Mouse (Mus musculus) embryonic stem cell, embryonic (primary cell): ENCODE data around the gene Mrpl43.

Experiments
- CTCF ChIA-PET, 4 experiments: fragments of 300-600 bp in 2 of 4; fragments of 350-600 bp in 2 of 4; sonication (Branson Sonifier 250); formaldehyde crosslinking; loops; one replicate each; lab custom pipeline; 2022; ENCODE audit warnings: inconsistent platforms in 2 of 4; lab: Charles Lee
- POLR2A ChIA-PET, 4 experiments: fragments of 300-600 bp in 2 of 4; fragments of 350-600 bp in 2 of 4; sonication (Branson Sonifier 250); formaldehyde crosslinking; loops; one replicate each; lab custom pipeline; 2022; ENCODE audit warnings: antibody characterized with exemption in 4 of 4, inconsistent platforms in 1 of 4; lab: Charles Lee

Gene Mrpl43

DNA sequence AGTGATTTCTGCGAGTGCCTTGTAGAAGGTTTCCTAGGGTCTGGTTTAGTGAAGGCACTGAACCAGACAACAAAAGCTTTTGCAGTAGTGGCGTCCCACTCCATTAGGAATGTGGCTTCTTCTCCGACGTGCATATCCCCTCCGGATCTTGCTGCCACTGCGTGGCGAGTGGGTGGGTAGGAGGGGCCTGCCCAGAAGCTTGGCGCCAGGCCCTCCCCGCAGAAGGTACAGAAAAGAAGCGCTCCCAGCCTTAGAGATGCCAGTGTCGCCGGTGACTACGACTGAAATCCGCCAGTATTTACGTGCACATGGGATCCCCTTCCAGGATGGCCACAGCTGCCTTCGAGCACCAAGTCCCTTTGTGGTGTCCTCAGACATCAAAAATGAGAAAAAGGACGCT lies 779 bp upstream of the Mrpl43 start:
- POLR2A ChIA-PET = interaction anchor here in 3 of 4 experiments (0.7 to 8.6 kb wide), 31 partner anchors 9 to 163 kb away, joined by 3 to 141 read pairs (median 4); partner anchors contain the start of genes Lzts2 (in 2 of the 3), Pdzd7 (in 2 of the 3), Sema4g (in 2 of the 3) and Sfxn3 (in 2 of the 3)
- CTCF ChIA-PET = interaction anchor here in 3 of 4 experiments (1.2 to 16.7 kb wide), 7 partner anchors 10 to 40 kb away, joined by 3 to 523 read pairs (median 10); partner anchors contain the start of genes Sema4g (in 1 of the 3) and Sfxn3 (in 1 of the 3)

DNA sequence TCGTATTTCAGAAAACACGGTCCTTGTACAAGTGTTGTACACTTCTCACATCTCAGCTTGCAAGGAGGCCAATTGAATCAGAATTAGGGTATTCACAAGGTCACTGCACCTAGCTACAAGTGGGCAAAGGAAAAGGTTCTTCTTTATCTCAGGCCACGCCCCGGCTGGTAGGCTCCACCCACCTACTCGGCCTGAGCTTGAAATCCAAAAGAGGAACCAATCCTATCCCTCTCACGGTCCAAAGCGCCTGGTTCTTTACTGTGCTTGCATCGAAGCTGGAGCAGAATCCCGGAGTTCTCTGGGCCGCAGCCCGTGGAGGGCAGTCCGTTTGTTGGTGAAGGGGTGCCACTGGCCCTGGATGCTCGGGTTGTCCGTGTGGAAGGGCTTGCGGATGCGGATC lies 798 bp downstream of the Mrpl43 start, which contains the start of gene Twnk:
Gene Twnk (plus strand): TSS at position 220 of the 400 bp plus-strand sequence.
- CTCF ChIA-PET = interaction anchor here (0.7 to 16.7 kb wide), 15 partner anchors 10 to 443 kb away, joined by 3 to 523 read pairs (median 6); partner anchors contain the start of genes Hif1an (in 1 of the 4), Kazald1 (in 1 of the 4), Lzts2 (in 1 of the 4) and Sema4g (in 1 of the 4)
- POLR2A ChIA-PET = interaction anchor here (0.5 to 8.6 kb wide), 54 partner anchors 8 to 1522 kb away, joined by 3 to 141 read pairs (median 4); partner anchors contain the start of genes Lzts2 (in 4 of the 4), Kazald1 (in 3 of the 4), Pdzd7 (in 2 of the 4) and Sema4g (in 2 of the 4)

DNA sequence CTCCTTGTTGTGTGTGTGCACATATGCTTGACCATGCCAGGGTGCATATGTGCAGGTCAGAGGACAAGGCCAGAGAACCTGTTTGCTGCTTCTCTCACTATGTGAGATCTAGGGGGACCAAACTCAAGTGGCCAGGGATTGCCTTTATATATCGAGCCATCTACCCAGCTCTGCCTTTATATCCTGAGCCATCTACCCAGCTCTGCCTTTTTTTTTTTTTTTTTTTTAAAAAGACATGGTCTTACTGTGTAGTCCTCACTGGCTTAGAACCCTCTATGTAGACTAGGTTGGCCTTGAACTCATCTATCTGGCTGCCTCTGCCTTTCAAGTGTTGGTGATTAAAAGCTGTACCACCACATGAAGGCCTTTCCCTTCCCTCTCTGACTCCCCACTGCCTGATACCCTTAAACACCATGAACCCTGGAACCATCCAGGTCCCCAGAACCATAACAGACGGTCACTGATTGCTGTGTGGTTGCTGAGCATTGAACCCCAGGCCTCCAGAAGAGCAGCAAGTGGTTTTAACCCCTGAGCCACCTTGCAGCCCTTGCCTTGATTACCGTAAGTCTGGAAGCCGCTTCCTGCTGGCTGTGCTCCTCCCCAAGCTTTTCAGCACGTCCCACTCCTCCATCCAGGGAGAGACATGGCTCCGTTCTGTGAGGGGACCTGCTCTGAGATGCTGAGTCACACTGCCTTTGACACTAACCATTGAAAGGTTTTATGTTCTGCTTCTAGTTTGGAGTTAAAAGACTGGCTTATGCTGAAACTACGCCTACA lies 2.3 kb downstream of the Mrpl43 start:
- ChIA-PET POLR2A (interaction anchor here in 3 of 4 experiments (0.6 to 8.6 kb wide), 11 partner anchors 10 to 715 kb away, joined by 3 to 141 read pairs (median 3); partner anchors contain the start of gene Lzts2 (in 2 of the 3)), CTCF (interaction anchor here in 3 of 4 experiments (0.6 to 16.7 kb wide), 8 partner anchors 8 to 1169 kb away, joined by 3 to 523 read pairs (median 4); no protein-coding TSS in a partner anchor)

DNA sequence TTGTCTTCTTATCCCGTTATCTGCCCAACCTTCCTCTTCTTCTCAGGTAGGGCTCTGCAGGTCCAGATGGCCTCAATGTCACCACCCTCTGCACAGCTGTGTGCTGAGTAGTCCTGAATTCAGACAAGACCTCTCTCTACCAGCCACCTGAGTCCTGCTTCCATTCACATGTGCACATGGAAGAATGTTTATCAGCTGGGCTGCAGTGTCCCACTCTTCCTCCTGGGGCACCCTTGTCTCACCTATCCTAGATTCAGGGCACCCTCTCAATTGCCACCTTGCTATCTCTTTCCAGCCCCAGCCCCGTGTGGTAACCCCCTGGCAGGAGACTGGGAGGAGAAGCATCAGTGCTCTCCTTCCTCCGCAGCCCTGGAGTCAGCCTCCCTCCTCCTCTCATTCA lies 3.9 kb downstream of the Mrpl43 start:
- POLR2A ChIA-PET = interaction anchor here (0.5 to 8.6 kb wide), 7 partner anchors 13 to 1044 kb away, joined by 3 to 141 read pairs (median 9); partner anchors contain the start of gene Lzts2 (in 2 of the 4)
- CTCF ChIA-PET = interaction anchor here in 3 of 4 experiments (0.5 to 3.3 kb wide), 5 partner anchors 13 to 1508 kb away, joined by 3 to 18 read pairs (median 5); partner anchors contain the start of gene Sema4g (in 1 of the 3)

DNA sequence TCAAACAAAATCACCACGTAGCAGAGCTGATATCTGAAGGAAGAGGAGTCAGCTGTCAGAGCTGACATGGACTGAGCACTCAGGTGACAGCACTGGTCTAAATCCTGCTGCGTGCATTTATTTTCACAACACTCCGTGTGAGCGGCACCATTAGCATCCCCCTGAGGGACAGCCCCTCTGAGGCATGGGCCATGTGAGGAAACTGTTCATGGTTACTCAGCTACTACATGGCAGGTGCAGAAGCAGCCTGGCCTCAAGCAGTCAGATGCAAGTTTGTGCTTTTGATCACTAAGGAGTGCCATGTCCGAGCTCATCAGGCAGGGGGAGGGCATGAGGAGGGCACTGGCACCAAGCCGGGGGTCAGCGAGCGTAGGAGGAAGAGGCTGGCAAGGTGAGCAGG lies 6.6 kb downstream of the Mrpl43 start:
- POLR2A ChIA-PET = interaction anchor here in 1 of 4 experiments (0.9 to 8.6 kb wide), 3 partner anchors 13 to 69 kb away, joined by 3 to 141 read pairs (median 4); partner anchors contain the start of genes Lzts2 and Slf2

DNA sequence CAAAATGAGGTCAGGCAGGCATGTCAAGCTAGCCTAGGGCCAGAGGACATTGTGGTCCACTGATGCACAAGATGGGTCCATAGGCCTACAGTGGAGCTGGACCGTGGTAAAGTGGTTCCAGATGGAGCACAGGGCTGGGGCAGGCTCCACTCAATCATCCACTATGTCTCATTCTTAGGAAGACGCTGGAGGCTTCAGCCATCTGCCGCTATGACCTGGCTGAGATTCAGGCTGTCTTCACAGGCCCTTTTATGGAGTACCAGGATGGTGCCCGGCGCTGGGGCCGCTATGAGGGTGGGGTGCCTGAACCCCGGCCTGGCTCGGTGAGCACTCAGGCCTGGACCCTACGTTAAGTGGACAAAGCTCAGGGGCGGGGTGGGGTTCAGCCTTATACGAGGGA lies 8.5 kb downstream of the Mrpl43 start:
- ChIA-PET CTCF (interaction anchor here in 3 of 4 experiments (0.6 to 1.4 kb wide), 4 partner anchors 34 to 62 kb away, joined by 3 to 5 read pairs (median 4); no protein-coding TSS in a partner anchor), POLR2A (interaction anchor here in 2 of 4 experiments (1.2 to 1.6 kb wide), 4 partner anchors 9 to 67 kb away, joined by 3 to 4 read pairs (median 3); partner anchors contain the start of genes Mrpl43 (in 1 of the 2) and Slf2 (in 1 of the 2))

More for the DNA sequence above, 6.6 kb downstream of the Mrpl43 start:
- CTCF ChIA-PET = interaction anchor here in 2 of 4 experiments (0.6 to 2.8 kb wide), 3 partner anchors 31 to 279 kb away, joined by 4 to 14 read pairs (median 7); no protein-coding TSS in a partner anchor

DNA sequence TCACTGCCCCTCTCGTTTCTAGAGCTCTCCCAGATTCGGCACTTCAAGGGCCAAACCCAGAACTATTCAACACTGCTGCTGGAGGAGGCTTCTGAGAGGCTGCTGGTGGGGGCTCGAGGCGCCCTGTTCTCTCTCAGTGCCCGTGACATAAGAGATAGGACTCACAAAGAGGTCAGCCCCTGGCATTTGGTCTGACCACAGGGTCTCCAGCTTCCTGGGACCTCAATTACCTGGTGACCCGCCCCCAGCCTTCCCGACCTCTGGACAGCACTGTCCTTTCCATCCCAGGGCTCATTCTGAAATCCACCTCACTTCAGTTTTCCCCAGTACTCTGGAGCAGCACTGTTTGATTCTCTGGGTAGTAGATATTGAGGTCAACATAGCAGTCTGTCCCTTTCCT lies 13.5 kb downstream of the Mrpl43 start:
- POLR2A ChIA-PET = interaction anchor here in 2 of 4 experiments (0.8 to 6.5 kb wide), 10 partner anchors 9 to 61 kb away, joined by 3 to 63 read pairs (median 6); partner anchors contain the start of genes Twnk (in 2 of the 2) and Mrpl43 (in 1 of the 2)
- CTCF ChIA-PET = interaction anchor here in 3 of 4 experiments (0.6 to 4.7 kb wide), 4 partner anchors 11 to 64 kb away, joined by 3 to 28 read pairs (median 6); no protein-coding TSS in a partner anchor

DNA sequence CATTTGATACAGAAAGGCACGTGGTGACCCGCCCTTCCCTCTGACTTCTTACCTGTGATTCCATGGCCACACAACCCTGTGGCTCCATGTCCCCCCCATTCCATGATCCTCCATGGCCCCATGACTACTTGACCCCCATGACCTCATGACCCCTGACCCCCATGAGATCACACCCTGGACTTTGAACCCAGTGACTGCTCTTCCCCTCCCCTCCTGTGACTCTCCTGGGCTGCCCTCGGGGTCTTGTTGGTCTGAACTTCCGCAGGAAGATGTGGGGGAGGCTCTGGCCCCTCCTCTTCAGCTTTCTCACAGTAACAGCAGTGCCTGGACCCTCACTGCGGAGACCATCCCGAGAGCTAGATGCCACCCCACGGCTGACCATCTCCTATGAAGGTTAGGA lies 14.0 kb downstream of the Mrpl43 start:
- ChIA-PET POLR2A (interaction anchor here in 3 of 4 experiments (0.6 to 6.5 kb wide), 12 partner anchors 9 to 61 kb away, joined by 3 to 63 read pairs (median 5); partner anchors contain the start of genes Twnk (in 3 of the 3), Mrpl43 (in 2 of the 3) and Lzts2 (in 1 of the 3)), CTCF (interaction anchor here in 3 of 4 experiments (0.5 to 4.7 kb wide), 8 partner anchors 11 to 106 kb away, joined by 3 to 28 read pairs (median 4); partner anchors contain the start of gene Kazald1 (in 1 of the 3))

DNA sequence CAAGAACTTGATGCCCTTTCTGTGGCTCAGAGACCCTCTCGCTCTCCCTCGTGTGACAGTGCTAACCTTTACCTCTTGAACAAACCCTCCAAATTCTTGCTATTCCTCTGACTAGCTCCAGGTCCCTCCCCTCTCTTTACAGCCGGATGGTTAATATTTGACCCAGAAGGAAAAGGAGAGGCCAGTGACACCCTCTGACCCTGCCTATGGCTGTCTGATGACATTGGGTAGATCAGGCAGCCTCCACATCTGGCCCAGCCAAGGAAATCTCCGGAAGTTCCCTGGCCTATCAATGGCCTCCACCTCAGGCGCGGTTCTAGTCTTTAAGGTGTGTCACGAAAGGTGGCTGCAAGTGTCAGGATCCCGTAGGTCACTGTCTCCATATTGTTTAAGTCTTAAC lies 15.2 kb downstream of the Mrpl43 start:
- CTCF ChIA-PET = interaction anchor here in 2 of 4 experiments (1.0 to 4.7 kb wide), 4 partner anchors 21 to 84 kb away, joined by 3 to 28 read pairs (median 6); partner anchors contain the start of gene Kazald1 (in 1 of the 2)
- POLR2A ChIA-PET = interaction anchor here (0.5 to 6.5 kb wide), 13 partner anchors 8 to 329 kb away, joined by 3 to 63 read pairs (median 4); partner anchors contain the start of genes Twnk (in 3 of the 4), Mrpl43 (in 2 of the 4) and Lzts2 (in 1 of the 4)

DNA sequence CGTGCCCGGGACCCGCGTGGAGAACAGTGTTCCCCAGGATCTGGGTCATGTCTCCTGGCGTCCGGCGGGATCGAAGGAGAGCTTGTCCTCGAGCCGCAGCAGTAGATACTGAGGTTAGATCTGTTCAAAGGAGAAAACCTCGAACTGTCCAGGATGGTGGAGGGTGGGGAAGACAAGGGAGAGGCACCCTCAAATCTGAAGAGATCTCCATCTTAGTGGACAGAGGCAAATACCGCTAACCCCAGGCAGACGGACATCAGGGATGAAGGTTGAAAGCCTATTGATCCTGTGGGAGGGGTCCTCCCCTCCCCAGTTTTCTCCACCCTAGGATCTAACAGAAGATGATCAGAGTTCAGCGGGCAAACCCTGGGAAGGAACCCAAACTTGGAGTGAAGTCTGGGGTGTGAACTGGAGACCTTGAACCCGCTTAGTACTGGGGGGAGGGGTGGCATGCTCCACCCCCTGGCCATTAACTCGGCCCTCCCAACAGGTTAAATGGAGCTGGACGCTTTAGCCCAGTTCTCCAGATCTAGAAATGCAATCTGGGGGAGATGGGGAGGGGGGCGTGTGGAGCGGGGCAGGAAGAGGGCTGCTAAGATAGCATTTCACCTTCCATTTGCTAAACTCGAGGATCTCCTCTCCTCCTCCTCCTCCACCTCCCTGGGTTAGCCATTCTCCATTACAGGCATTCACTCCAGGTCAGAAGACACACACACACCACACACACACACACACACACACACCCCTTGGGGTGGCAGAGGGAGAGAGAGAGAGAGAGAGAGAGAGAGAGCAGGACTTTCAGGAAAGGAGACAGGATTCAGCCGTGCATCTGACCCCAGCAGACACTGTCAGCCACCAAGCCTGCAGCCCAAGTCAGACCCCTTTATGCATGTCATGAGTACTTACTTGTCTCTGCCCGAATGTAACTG lies 16.4 kb downstream of the Mrpl43 start:
- CTCF ChIA-PET = interaction anchor here in 3 of 4 experiments (0.6 to 4.7 kb wide), 12 partner anchors 9 to 1255 kb away, joined by 3 to 28 read pairs (median 4); partner anchors contain the start of gene Mrpl43 (in 1 of the 3)
- POLR2A ChIA-PET = interaction anchor here in 3 of 4 experiments (0.6 to 6.4 kb wide), 12 partner anchors 12 to 505 kb away, joined by 3 to 29 read pairs (median 4); partner anchors contain the start of genes Mrpl43 (in 2 of the 3), Twnk (in 2 of the 3) and Slf2 (in 1 of the 3)

DNA sequence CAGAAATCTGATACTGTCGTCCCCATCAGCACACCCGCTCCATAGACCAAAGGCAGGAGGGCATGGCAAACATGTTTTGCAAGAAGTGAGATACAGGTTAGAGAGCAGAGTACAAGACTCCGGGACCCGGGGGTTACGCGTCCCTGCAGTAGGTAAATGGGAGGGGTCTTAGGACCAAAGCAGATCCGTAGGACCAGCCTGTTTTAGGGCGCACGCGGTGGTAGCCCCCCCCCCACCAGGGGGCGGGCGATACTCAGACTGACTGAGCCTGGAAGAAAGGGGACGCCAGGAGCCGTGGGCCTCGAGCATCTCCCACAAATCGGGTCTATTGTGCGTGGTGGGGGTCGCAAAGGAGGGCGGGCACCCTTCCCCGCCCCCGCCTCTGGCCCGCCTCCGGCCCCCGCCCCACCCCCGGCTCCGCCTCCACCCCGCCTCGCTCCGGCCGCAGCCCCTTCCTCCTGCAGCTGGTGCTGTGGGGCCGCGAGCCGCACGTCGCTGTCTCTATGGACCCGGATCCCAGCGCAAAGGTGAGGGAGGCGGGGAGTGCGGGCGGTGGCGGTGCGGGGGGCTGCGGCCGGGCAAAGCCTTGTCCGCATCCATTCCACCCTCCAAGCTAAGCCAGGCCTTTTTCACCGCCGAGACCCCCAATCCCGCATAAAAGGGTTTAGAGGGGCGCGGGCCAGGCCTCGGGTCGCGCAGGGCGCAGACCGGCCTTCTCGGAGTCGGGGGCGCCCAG lies 17.2 kb downstream of the Mrpl43 start, which contains the start of gene Sema4g:
Gene Sema4g (plus strand): TSS at position 271 of the 736 bp plus-strand sequence.
- POLR2A ChIA-PET = interaction anchor here in 3 of 4 experiments (0.6 to 6.4 kb wide), 14 partner anchors 13 to 504 kb away, joined by 3 to 29 read pairs (median 4); partner anchors contain the start of genes Mrpl43 (in 2 of the 3), Twnk (in 2 of the 3) and Slf2 (in 1 of the 3)

DNA sequence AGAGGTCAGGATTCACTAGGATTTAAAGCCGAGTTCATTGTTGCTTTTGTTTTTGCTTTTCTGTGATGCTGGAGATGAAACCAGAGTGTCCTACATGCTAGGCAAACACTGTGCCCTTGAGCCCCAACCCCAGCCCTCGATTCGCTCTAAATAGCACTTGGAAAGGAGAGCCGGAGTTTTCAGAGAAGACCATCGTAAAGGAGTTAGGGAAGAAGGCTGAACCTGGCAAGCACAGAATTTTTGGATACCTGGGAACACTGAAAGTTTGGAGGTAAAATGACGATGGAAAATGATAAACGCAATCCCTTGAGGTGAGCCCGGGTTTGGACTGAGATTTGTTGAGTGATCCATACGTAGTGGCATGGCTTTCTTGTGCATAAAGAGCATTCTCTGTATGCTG lies 17.9 kb downstream of the Mrpl43 start:
- POLR2A ChIA-PET = interaction anchor here in 2 of 4 experiments (0.9 to 6.4 kb wide), 7 partner anchors 18 to 53 kb away, joined by 3 to 29 read pairs (median 5); partner anchors contain the start of genes Mrpl43 (in 2 of the 2) and Twnk (in 2 of the 2)
- CTCF ChIA-PET = interaction anchor here in 3 of 4 experiments (0.7 to 4.7 kb wide), 7 partner anchors 14 to 43 kb away, joined by 3 to 28 read pairs (median 5); partner anchors contain the start of genes Mrpl43 (in 2 of the 3) and Twnk (in 1 of the 3)

More for the DNA sequence above, 17.2 kb downstream of the Mrpl43 start, which contains the start of gene Sema4g:
- CTCF ChIA-PET = interaction anchor here (0.6 to 4.7 kb wide), 14 partner anchors 8 to 1256 kb away, joined by 3 to 28 read pairs (median 4); partner anchors contain the start of genes Mrpl43 (in 2 of the 4) and Twnk (in 1 of the 4)

DNA sequence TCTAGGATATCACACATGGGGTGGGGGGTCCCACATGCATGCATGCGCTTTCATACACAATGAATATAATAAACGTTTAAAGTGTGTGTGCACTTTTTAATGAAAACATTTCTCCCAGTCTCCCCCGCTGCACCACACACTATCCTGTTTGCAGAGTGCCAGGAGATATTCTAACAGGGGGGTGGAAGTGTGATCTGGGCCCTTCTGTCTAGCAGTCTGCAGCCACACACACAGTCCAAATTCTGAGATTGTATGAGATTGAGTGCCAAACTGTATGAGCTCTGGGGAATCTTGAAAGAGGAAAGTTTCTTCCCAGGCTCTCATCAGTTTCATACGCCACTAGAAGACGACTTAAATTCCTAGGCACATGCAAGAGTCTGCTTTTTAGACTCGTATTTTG lies 18.4 kb downstream of the Mrpl43 start:
- ChIA-PET CTCF (interaction anchor here in 3 of 4 experiments (1.8 to 3.5 kb wide), 3 partner anchors 42 to 43 kb away, joined by 5 to 19 read pairs (median 11); no protein-coding TSS in a partner anchor), POLR2A (interaction anchor here in 2 of 4 experiments (1.1 to 6.4 kb wide), 6 partner anchors 12 to 53 kb away, joined by 3 to 29 read pairs (median 8); partner anchors contain the start of genes Lzts2 (in 1 of the 2), Mrpl43 (in 1 of the 2) and Twnk (in 1 of the 2))

DNA sequence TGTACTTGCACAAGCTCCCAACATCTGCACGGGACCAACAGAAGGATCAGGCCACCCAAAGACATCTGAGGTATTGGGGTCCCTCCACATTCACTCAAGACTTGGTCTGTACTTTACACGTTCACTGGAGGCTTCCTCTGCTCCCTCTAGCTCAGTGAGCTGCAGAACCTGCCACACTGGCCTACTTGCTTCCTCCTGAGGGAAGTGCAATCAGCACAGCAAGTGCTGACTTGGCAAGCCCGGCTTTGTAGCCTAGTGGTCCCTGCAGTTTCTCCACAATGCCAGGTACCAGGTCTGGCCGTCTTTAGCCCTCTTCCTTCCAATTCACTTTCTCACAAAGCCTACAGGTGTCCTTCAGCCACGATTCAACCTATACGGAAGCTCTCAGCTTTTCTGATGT lies 19.2 kb downstream of the Mrpl43 start:
- POLR2A ChIA-PET = interaction anchor here in 3 of 4 experiments (0.9 to 6.4 kb wide), 14 partner anchors 9 to 90 kb away, joined by 3 to 29 read pairs (median 4); partner anchors contain the start of genes Lzts2 (in 2 of the 3), Mrpl43 (in 1 of the 3), Slf2 (in 1 of the 3) and Twnk (in 1 of the 3)
- CTCF ChIA-PET = interaction anchor here (1.8 to 3.5 kb wide), 4 partner anchors 43 to 44 kb away, joined by 5 to 19 read pairs (median 14); no protein-coding TSS in a partner anchor
